Mouse (Mus musculus): ENCODE measurements around the gene Defb30.

GRCm38 (mm10) chr14:63002588-63002987 is 47.2 kb downstream of the Defb30 start:
- TF ChIP-seq CTCF (IDR thresholded peaks at IDR 0.05; ENCODE audit: borderline replicate concordance, insufficient read depth, low read length) (no peak), POLR2A (IDR thresholded peaks at IDR 0.05; ENCODE audit: low read depth, low read length) (no peak)
